Mouse (Mus musculus) embryonic stem cell, embryonic (primary cell): ENCODE results near the gene Gosr1.

ENCODE experiments used
- CTCF ChIA-PET, 4 experiments: fragments of 300-600 bp in 2 of 4; fragments of 350-600 bp in 2 of 4; sonication (Branson Sonifier 250); formaldehyde crosslinking; loops; one replicate each; lab custom pipeline; 2022; ENCODE audit warnings: inconsistent platforms in 2 of 4; lab: Charles Lee
- POLR2A ChIA-PET, 4 experiments: fragments of 300-600 bp in 2 of 4; fragments of 350-600 bp in 2 of 4; sonication (Branson Sonifier 250); formaldehyde crosslinking; loops; one replicate each; lab custom pipeline; 2022; ENCODE audit warnings: antibody characterized with exemption in 4 of 4, inconsistent platforms in 1 of 4; lab: Charles Lee

The Gosr1 gene

GRCm38 (mm10) chr11:76748819-76749218, 14.6 kb downstream of the Gosr1 start:
- POLR2A ChIA-PET: interaction anchor here in 1 of 4 experiments (1.1 to 5.1 kb wide), 4 partner anchors 8 to 98 kb away, joined by 3 to 23 read pairs (median 4); partner anchors contain the start of gene Gosr1

GRCm38 (mm10) chr11:76745921-76746320, 17.5 kb downstream of the Gosr1 start:
- ChIA-PET CTCF (interaction anchor here in 2 of 4 experiments (0.7 to 2.1 kb wide), 2 partner anchors 7 to 992 kb away, joined by 3 to 9 read pairs; no protein-coding TSS in a partner anchor), POLR2A (interaction anchor here in 1 of 4 experiments (0.6 kb wide), 1 partner anchor 91 kb away, joined by 3 read pairs; no protein-coding TSS in a partner anchor)

More at GRCm38 (mm10) chr11:76748819-76749218, 14.6 kb downstream of the Gosr1 start:
- CTCF ChIA-PET: no interaction called here

DNA sequence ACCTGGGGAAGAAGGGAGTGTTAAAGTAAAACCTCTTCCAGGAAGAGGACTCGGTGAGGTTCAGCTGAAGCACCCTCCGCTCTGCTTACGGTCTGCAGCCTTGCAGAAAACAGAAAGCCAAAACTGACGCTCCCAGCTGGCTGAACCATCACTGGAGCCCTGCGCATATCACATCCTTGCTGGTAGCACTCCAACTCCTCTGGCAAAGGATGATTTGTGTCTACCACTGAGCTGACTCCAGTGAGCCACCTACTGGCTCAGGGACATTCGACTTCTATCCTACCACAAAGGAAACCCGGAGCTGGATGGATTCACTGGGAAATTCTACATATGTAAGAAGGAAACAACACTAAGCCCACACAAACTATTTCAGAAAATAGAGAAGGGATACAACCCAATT, 18.8 kb downstream of the Gosr1 start:
- ChIA-PET POLR2A (interaction anchor here in 2 of 4 experiments (0.7 to 2.0 kb wide), 3 partner anchors 13 to 19 kb away, joined by 3 to 7 read pairs (median 3); partner anchors contain the start of gene Gosr1 (in 1 of the 2)), CTCF (no interaction called here)

DNA sequence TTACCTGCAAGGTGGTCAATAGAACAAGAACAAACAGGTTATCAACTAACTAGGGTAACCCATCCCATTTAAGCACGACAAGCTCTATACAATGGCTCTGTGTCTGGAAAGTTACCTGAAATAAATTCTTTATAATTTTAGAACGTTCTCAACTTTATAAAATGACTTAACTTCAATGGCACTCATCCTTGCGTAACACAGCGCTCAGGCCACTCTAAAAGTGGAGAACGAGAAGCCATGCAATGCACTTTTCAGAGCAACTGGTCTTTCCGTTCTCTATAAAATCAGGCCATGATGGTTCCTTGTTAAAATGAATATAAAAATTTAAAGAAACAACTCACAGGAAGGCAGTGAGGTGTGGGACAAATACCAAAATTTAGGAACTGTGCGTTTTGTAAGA, 20.9 kb downstream of the Gosr1 start:
- ChIA-PET CTCF (interaction anchor here in 1 of 4 experiments (0.6 kb wide), 1 partner anchor 133 kb away, joined by 9 read pairs; no protein-coding TSS in a partner anchor), POLR2A (interaction anchor here in 2 of 4 experiments (0.5 to 1.1 kb wide), 3 partner anchors 8 to 461 kb away, joined by 3 read pairs; no protein-coding TSS in a partner anchor)

- CTCF ChIA-PET: interaction anchor here (0.5 to 2.3 kb wide), 48 partner anchors 8 to 1395 kb away, joined by 3 to 22 read pairs (median 4); partner anchors contain the start of genes Gosr1 (in 2 of the 4), Trarg1 (in 2 of the 4), Abr (in 1 of the 4) and Nxn (in 1 of the 4)
- POLR2A ChIA-PET: interaction anchor here in 2 of 4 experiments (0.5 to 1.2 kb wide), 8 partner anchors 9 to 1230 kb away, joined by 3 to 5 read pairs (median 4); partner anchors contain the start of genes Gosr1 (in 2 of the 2) and Rph3al (in 1 of the 2)
These were observed 24.3 kb downstream of the Gosr1 start for GRCm38 (mm10) chr11:76739125-76739524.

DNA sequence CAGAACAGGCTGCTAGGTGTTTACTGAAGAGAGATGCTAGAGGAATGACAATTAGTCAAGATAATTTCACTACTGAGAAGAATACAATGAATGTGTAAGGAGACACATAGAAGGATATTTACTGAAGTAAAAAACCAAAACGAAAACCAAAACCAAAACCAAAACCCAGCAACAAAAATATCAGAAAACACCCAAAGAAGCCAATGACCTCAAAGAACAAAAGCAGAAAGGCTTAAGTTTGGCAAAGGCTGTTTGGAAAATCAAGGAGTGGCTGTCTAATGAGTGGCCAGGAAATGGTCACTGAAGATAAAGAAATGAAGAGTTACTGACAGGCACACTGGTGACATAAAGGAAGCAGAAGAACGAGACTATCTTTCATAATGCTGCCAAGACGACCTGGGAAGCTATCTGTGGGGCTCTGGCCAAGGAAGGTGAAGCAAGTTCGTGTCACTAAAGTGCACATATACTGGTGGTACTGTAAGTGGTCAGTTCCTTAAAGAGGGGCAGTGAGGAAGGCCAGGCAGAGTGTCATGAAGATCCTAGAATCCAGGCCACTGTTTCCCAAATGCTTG, 27.5 kb downstream of the Gosr1 start:
- ChIA-PET POLR2A (no interaction called here), CTCF (no interaction called here)

DNA sequence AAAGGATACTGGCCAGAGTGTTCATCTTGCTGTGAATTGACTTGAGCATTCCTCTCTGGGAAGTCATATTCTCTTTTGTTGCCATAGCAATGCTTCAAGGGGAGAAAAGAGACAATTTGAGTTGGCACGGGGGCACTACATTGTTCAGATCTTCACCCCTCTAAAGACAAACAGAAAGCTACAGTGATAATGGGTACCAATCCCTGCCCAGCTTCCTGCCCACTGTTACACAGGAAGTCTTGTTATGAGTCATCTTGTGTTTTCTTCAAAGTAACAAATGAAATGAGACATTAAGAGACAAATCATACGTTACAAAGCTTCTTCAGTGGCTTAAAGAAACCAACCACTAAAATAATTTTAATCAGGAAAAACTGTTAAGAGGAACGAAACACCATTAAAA, 28.8 kb downstream of the Gosr1 start:
- CTCF ChIA-PET: no interaction called here
- POLR2A ChIA-PET: interaction anchor here in 1 of 4 experiments (1.1 kb wide), 1 partner anchor 28 kb away, joined by 4 read pairs; no protein-coding TSS in a partner anchor

- CTCF ChIA-PET: interaction anchor here in 2 of 4 experiments (0.9 to 2.6 kb wide), 3 partner anchors 9 to 33 kb away, joined by 3 to 16 read pairs (median 5); partner anchors contain the start of gene Gosr1 (in 1 of the 2)
- POLR2A ChIA-PET: interaction anchor here in 2 of 4 experiments (0.9 to 1.2 kb wide), 3 partner anchors 11 to 33 kb away, joined by 3 read pairs; partner anchors contain the start of gene Gosr1 (in 1 of the 2)
These were observed 32.7 kb downstream of the Gosr1 start for GRCm38 (mm10) chr11:76730650-76731049.

- ChIA-PET CTCF (interaction anchor here in 2 of 4 experiments (0.6 to 1.7 kb wide), 3 partner anchors 11 to 83 kb away, joined by 3 to 22 read pairs (median 11); no protein-coding TSS in a partner anchor), POLR2A (interaction anchor here in 1 of 4 experiments (0.7 to 1.4 kb wide), 4 partner anchors 11 to 81 kb away, joined by 3 to 4 read pairs (median 3); no protein-coding TSS in a partner anchor)
These were observed 35.3 kb downstream of the Gosr1 start for GRCm38 (mm10) chr11:76728093-76728492.

DNA sequence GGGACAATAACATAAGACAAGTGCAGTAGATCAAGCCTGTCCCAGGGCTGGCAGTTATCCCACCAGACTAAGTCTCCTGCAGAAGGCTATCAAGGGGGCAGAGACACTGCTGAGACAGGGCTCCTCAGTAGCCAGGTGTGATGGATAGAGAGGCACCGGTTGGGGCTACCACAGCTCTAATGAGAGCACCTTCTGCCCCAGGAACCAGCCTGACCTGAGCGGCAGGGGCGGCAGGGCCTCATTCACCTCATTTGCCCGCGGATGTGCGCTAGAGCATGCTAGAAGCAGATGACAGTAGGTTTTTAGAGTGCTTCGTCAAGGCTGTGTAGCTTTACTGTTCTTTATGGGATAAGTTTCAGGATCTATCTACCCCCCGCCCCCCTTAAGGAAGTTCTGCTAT, 39.5 kb downstream of the Gosr1 start:
- POLR2A ChIA-PET: interaction anchor here in 2 of 4 experiments (0.6 to 1.3 kb wide), 2 partner anchors 39 to 277 kb away, joined by 4 to 5 read pairs; partner anchors contain the start of gene Gosr1 (in 1 of the 2)
- CTCF ChIA-PET: interaction anchor here in 3 of 4 experiments (0.7 to 1.5 kb wide), 3 partner anchors 15 to 1180 kb away, joined by 3 read pairs; no protein-coding TSS in a partner anchor

GRCm38 (mm10) chr11:76717000-76717399, 46.4 kb downstream of the Gosr1 start:
- POLR2A ChIA-PET: interaction anchor here in 1 of 4 experiments (1.3 kb wide), 1 partner anchor 12 kb away, joined by 3 read pairs; no protein-coding TSS in a partner anchor

GRCm38 (mm10) chr11:76709625-76710452, 53.5 kb downstream of the Gosr1 start:
- ChIA-PET POLR2A (interaction anchor here in 3 of 4 experiments (0.8 to 1.0 kb wide), 3 partner anchors 9 to 96 kb away, joined by 3 to 5 read pairs (median 3); no protein-coding TSS in a partner anchor), CTCF (interaction anchor here in 1 of 4 experiments (0.6 to 1.2 kb wide), 3 partner anchors 80 to 184 kb away, joined by 3 to 5 read pairs (median 3); no protein-coding TSS in a partner anchor)

More at GRCm38 (mm10) chr11:76717000-76717399, 46.4 kb downstream of the Gosr1 start:
- CTCF ChIA-PET: interaction anchor here in 2 of 4 experiments (0.5 to 1.0 kb wide), 3 partner anchors 22 to 210 kb away, joined by 3 to 4 read pairs (median 3); partner anchors contain the start of gene Gosr1 (in 1 of the 2)

GRCm38 (mm10) chr11:76708881-76709280, 54.5 kb downstream of the Gosr1 start:
- ChIA-PET POLR2A (interaction anchor here in 1 of 4 experiments (0.7 kb wide), 1 partner anchor 16 kb away, joined by 3 read pairs; no protein-coding TSS in a partner anchor), CTCF (no interaction called here)

DNA sequence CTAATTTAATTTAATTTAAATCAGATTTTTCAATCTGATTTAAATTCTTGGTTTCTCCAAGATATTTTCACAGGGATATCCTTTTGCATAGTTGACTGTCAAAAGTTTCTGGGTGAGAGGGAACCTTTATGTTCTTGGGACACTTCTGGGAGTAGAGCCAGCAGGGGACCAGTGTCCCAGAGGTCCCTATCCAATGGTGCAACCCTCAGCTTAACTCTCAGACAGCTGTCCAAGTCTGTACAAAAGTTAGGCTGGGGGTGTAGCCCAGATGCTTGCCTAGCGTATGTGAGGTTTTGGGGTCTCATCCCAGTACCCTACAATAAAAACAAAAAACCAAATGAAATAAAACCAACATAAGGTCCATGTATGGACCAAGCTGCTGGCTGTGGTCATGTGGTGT, 55.3 kb downstream of the Gosr1 start:
- ChIA-PET POLR2A (interaction anchor here in 1 of 4 experiments (0.6 to 0.7 kb wide), 2 partner anchors 17 to 143 kb away, joined by 3 read pairs; no protein-coding TSS in a partner anchor), CTCF (interaction anchor here in 1 of 4 experiments (0.8 kb wide), 1 partner anchor 31 kb away, joined by 3 read pairs; no protein-coding TSS in a partner anchor)

DNA sequence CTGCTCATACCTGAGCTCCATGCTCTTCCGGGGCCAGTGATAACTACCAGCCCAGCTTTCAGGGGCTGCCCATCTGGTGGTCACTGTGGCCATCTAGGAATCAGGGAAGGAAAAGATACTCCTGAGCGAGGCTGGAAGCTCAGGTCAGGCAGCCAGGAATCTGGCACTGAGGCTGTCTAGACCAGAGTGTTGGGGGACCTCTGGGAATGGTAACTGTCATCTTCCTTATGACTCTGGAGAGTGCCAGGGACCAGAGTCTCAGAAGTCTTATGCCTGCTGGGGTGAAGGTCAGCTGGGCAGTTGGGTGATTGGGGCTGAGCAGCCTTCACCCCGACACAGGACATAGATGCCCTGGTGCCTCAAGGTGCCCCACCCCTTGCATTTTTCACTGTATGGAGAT, 55.7 kb downstream of the Gosr1 start:
- ChIA-PET CTCF (interaction anchor here in 1 of 4 experiments (0.8 kb wide), 1 partner anchor 31 kb away, joined by 3 read pairs; no protein-coding TSS in a partner anchor), POLR2A (interaction anchor here in 1 of 4 experiments (0.6 kb wide), 1 partner anchor 13 kb away, joined by 3 read pairs; no protein-coding TSS in a partner anchor)

- POLR2A ChIA-PET: interaction anchor here in 2 of 4 experiments (0.9 to 1.1 kb wide), 2 partner anchors 30 to 65 kb away, joined by 3 to 4 read pairs; no protein-coding TSS in a partner anchor
- CTCF ChIA-PET: interaction anchor here in 3 of 4 experiments (0.6 to 1.4 kb wide), 5 partner anchors 54 to 1774 kb away, joined by 3 to 10 read pairs (median 3); no protein-coding TSS in a partner anchor
These were observed 63.8 kb downstream of the Gosr1 start for GRCm38 (mm10) chr11:76699626-76700025.

DNA sequence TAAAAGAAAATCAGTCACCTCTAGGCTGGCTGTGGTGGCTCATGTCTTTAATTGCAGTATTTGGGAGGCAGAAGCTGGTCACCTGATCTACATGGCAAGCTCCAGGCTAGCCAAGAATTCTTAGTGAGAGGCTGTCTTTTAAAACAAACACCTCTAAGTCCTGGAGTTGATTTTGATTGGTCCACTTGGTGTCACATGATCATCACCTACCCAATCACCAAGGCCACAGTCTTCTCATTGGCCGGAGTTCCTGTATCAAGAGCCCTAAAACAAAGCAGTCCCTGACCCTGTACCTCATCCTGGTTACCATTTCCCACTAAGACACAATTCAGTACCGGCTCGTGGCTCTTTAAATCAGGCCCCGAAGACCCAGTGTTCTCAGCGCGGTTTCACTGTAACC, 67.6 kb downstream of the Gosr1 start:
- ChIA-PET CTCF (interaction anchor here in 1 of 4 experiments (0.7 kb wide), 1 partner anchor 44 kb away, joined by 3 read pairs; no protein-coding TSS in a partner anchor), POLR2A (interaction anchor here in 3 of 4 experiments (0.6 to 1.4 kb wide), 7 partner anchors 9 to 196 kb away, joined by 3 to 6 read pairs (median 3); partner anchors contain the start of gene Gosr1 (in 1 of the 3))
